Mouse (Mus musculus) layer of hippocampus, postnatal 25 days (tissue): ENCODE data around the gene Atp1b2. TPM values are rescaled to one million over a fixed set of nuclear protein-coding genes. Genes with fewer than 3 reads are reported as not detected.

ENCODE experiments used
- DNase-seq, 2 experiments: peaks; one replicate each; pipeline ENCODE4 v3.0.0; 2022; ENCODE audit warnings: mixed read lengths in 2 of 2, low spot score in 1 of 2; ENCODE audit errors: extremely low spot score in 1 of 2
- total RNA-seq, 2 experiments: library from RNA; stranded (reverse); gene quantifications; 2 replicates each; pipeline ENCODE4 v1.2.3; 2021

Atp1b2 gene
- total RNA-seq, 2 experiments from 2014 or later, result 394 to 472 TPM

- no peak for DNase-seq
Observed at GRCm38 (mm10) chr11:69609416-69609815, 3.7 kb upstream of the Atp1b2 start.

DNA sequence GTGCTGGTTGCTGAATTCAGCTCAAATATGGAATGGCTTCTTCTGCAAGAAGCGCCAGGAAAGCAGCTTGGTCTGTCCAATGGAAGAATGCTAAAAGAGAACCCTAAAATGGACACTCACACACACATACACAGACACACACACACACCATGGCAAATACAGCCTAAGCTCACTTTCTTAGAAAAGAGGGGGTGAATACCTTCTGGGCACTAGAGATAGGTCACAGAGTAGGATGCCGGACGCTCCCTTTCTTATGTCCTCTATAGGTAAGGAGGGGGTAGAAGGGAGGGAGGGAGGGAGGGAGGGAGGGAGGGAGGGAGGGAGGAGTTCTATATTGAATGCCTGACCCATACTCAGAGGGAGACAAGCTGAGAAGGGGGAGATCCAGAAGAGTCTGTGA, 2.8 kb upstream of the Atp1b2 start:
- DNase-seq, result no peak

GRCm38 (mm10) chr11:69606832-69607231, 1.1 kb upstream of the Atp1b2 start:
- DNase-seq, result no peak

DNA sequence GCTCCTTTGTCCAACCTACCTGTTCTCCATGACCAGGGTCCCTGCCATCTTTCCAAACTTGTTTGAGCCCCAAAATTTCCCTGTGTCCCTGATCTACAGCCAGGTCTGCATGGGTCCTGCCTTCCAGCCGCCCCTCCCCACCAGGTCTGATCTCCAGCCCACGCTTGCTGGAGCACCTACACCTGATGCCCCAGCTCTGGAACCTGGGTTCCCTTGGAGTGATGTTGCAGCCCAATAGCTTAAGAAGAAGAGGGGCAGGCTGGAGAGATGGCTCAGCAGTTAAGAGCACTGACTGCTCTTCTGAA, 701 bp upstream of the Atp1b2 start:
- no peak for DNase-seq

DNA sequence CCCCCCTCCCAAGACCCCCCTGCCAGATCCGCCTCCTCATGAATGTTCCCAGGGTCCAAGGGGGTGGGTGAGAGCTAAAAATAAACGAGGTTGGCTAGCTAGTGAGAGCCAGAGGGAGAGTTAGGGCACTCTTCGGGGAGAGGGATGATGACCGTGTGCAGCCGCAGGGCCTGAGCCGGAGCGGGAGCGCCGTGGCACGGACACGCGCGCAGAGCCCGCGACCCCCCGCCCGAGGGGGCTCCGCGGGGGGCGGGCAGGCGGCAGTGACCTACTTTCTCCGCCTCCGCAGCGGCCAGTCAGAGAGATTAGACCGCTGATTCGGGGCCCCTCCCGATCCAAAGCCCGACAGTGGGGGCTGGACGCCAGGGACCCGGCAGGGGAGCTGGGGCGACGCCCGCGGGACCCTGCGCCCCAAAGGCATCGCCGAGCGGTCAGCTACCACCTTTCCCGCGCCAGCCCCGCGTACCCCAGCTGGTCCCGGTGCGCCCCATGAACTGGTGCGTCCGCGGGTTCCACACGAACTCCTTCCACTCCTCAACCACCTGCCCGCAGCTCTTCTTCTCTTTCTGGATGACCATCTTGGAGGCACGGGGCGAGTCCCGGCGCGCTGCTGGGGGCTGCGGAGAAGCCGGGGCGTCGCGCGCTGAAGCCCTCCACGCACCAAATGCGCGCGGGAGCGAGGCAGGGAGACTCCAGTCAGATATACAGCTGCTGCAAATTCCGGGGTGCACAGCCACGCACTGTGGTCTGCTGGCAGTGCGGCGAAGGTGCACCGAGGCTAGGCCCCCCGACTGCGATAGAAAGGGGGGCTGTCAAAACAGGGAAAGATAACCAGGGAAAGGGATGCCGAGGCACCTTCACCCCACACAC, 712 bp downstream of the Atp1b2 start:
- peak in 1 of 2 experiments; percentile 31 for DNase-seq

- no peak for DNase-seq
Observed at GRCm38 (mm10) chr11:69604347-69604746, 1.4 kb downstream of the Atp1b2 start.

DNA sequence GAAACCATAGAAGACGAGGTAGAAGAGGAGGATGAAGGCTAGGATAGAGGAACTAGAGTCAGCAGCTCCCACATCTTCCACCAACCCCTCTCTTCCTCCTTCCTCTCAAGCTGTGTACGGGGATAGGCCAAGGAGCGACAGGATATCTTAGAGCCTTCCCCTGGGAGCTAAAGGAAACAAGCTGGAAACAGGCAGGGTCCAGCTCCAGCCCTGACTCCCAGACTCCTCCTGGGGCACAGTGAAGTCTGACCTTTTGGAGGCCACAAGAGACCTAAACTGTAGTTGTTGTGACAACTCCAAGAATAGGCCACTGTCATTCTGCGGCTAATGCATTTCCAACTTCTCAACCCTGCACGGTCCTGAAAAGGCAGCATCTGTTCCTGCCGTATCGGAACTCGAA, 2.2 kb downstream of the Atp1b2 start:
- no peak for DNase-seq

DNA sequence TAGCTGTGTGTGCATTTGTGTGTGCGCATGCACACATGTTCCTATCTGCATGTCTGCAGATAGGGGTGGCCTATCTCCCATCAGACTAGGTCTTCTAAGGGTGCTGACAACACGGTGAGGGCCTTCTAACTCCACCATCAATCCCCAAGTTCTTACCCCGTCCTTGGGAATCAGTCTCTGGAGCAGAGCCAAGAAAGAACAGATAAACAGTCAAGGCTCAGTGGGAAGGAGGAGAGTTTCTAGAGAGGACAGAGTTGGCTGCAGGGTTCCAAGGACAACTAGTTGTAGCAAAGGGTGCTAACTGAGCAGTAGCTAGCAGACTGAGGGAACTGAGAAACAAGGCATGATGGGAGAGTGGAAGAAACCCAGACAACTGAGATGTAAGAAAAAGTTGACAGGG, 4.0 kb downstream of the Atp1b2 start:
- DNase-seq, result no peak

- peak; percentile 37 to 68 for DNase-seq
Observed at GRCm38 (mm10) chr11:69600098-69600497, 5.6 kb downstream of the Atp1b2 start.

GRCm38 (mm10) chr11:69599436-69599835, 6.3 kb downstream of the Atp1b2 start:
- DNase-seq, result no peak

DNA sequence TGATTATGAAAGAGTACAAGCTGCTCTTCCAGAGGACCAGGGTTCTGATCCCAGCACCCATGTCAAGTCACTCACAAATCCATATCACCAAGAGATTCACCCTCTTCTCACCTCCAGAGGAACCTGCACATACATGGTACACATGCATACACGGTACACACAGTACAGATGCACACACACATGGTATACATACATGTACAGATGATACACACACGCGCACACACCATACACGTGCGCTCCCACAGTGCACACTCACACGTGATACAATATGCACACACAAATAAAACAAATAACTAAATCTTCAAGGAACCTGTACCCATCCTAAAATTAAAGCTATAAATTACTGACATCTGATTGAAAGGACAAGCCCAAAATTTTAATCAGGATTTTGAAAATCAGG, 10.9 kb downstream of the Atp1b2 start:
- DNase-seq, result no peak

- no peak for DNase-seq
Observed at GRCm38 (mm10) chr11:69592799-69593198, 12.9 kb downstream of the Atp1b2 start.

- DNase-seq, result peak; percentile 44 to 65
Observed at GRCm38 (mm10) chr11:69591899-69592637, 13.7 kb downstream of the Atp1b2 start.

DNA sequence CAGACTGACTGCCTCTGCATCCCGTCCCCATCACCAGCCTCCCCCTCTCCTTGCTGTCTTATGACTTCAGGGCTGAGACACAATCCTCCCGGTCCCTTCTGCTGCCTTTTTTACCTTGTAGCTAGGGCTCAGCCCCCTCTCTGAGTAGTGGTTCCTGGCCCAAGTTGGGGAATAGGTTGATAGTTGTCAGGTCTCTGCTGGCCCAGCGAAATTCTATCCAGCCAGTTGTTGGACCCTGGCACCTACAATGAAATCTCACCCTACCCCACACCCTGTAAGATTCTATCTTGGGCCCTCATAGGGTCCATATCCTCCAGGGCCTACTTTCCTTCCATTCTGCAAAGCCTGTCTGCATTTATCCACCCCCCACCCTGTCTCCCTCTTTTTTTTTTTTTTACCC, 14.3 kb downstream of the Atp1b2 start:
- DNase-seq, result no peak

- DNase-seq, result no peak
Observed at GRCm38 (mm10) chr11:69590622-69591021, 15.1 kb downstream of the Atp1b2 start.

DNA sequence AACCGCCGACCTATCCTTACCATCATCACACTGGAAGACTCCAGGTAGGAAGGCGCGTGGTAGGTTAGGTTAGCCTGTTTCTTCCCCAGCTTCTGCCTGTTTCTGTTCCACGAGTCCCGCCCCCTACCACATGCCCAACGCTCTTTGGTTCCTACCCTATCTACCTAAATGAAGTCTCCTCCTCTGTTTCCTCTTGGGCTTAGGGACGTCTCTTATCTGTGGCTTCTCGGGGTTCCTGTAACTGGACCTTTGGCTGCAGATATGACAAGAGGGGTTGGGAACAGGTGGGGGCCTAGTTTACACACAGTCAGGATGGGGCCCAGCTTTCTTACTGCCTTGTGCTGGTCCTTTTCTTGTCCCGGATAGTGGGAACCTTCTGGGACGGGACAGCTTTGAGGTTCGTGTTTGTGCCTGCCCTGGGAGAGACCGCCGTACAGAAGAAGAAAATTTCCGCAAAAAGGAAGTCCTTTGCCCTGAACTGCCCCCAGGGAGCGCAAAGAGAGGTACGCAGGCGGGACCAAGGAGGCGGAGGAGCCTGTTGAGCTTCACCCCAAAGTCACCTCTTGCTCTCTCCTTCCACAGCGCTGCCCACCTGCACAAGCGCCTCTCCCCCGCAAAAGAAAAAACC, 16.4 kb downstream of the Atp1b2 start:
- no peak for DNase-seq

GRCm38 (mm10) chr11:69585718-69586325, 19.9 kb downstream of the Atp1b2 start:
- DNase-seq, result no peak

DNA sequence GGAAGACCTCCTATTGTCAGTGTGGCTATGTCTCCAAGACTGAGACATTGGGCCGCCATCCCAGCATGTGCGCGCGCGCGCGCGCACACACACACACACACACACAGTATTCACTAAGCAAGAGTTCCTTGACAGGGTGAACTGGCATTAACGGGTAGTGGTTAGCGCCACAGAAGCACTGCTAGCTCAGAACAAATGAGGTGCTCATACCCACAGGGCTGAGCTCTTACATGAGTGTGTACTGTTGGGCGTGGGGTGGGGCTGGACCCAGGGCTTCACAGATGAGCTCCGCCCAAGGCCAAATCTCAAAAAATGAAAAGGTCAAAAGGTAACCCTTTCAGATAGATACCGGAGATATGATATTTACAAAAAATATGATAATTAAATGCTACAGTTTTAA, 20.8 kb downstream of the Atp1b2 start:
- DNase-seq, result no peak

GRCm38 (mm10) chr11:69584008-69584407, 21.7 kb downstream of the Atp1b2 start:
- DNase-seq, result no peak

GRCm38 (mm10) chr11:69582230-69582805, 23.4 kb downstream of the Atp1b2 start:
- DNase-seq, result no peak

- no peak for DNase-seq
Observed at GRCm38 (mm10) chr11:69581814-69582213, 23.9 kb downstream of the Atp1b2 start.
